Mouse (Mus musculus) limb, embryonic 12.5 days (tissue): Measurements from ENCODE around the gene Mtmr6. TPM values are rescaled to one million over a fixed set of nuclear protein-coding genes. Genes with fewer than 3 reads are reported as not detected.
"Not testable (repeated sequence)": the region's sequence is repeated elsewhere in the genome, so short reads cannot be mapped to it uniquely, and the experiment has no call there.

ENCODE experiments used
- ATAC-seq: fragments of 200-750 bp; cut with Nextera tagmentation; 2 replicates; pipeline ENCODE4 v1.8.0; 2017; ENCODE audit warnings: low read depth, moderate TSS enrichment; ENCODE audit not compliant: insufficient number of reproducible peaks, insufficient read depth, low FRiP score, low TSS enrichment
- H3K27ac ChIP-seq: fragments of 300-500 bp; sonication (generic); 2 replicates; pipeline ENCODE4 v1.5.1; 2016; ENCODE audit warnings: mild to moderate bottlenecking, moderate library complexity
- H3K27me3 ChIP-seq: fragments of 300-500 bp; sonication (generic); 2 replicates; pipeline ENCODE4 v1.6.1; 2016; ENCODE audit warnings: mild to moderate bottlenecking, moderate library complexity
- H3K36me3 ChIP-seq: fragments of 300-500 bp; sonication (generic); 2 replicates; pipeline ENCODE4 v1.6.1; 2016; ENCODE audit warnings: mild to moderate bottlenecking, moderate library complexity
- H3K4me1 ChIP-seq: fragments of 300-500 bp; sonication (generic); replicated peaks from 2 replicates; pipeline ENCODE4 v1.6.1; 2016
- H3K4me2 ChIP-seq: fragments of 300-500 bp; sonication (generic); 2 replicates; pipeline ENCODE4 v1.6.1; 2016; ENCODE audit warnings: mild to moderate bottlenecking, moderate library complexity
- H3K4me3 ChIP-seq: fragments of 300-500 bp; sonication (generic); replicated peaks from 2 replicates; pipeline ENCODE4 v1.5.1; 2016; ENCODE audit warnings: mild to moderate bottlenecking
- H3K9ac ChIP-seq: fragments of 300-500 bp; sonication (generic); replicated peaks from 2 replicates; pipeline ENCODE4 v1.6.1; 2016; ENCODE audit warnings: mild to moderate bottlenecking, moderate library complexity
- H3K9me3 ChIP-seq: fragments of 300-500 bp; sonication (generic); 2 replicates; pipeline ENCODE4 v1.6.1; 2016; ENCODE audit warnings: mild to moderate bottlenecking, moderate library complexity
- WGBS: fragments of 180-500 bp; shearing (Covaris S2); methylation state at CpG from one replicate; pipeline ENCODE4 v1.1.7; 2016; 5-methylcytosine and 5-hydroxymethylcytosine counted together
- polyA plus RNA-seq: library from polyadenylated mRNA; unstranded; fragments of >200 nt; fragmentation: Nextera tagmentation; extraction: Ambion mirVana; gene quantifications from 2 replicates; pipeline ENCODE4 v1.2.1, GENCODE M21; 2016

Mtmr6 gene
- polyA plus RNA-seq, 1 experiment from 2014 or later = 30.7 TPM

DNA sequence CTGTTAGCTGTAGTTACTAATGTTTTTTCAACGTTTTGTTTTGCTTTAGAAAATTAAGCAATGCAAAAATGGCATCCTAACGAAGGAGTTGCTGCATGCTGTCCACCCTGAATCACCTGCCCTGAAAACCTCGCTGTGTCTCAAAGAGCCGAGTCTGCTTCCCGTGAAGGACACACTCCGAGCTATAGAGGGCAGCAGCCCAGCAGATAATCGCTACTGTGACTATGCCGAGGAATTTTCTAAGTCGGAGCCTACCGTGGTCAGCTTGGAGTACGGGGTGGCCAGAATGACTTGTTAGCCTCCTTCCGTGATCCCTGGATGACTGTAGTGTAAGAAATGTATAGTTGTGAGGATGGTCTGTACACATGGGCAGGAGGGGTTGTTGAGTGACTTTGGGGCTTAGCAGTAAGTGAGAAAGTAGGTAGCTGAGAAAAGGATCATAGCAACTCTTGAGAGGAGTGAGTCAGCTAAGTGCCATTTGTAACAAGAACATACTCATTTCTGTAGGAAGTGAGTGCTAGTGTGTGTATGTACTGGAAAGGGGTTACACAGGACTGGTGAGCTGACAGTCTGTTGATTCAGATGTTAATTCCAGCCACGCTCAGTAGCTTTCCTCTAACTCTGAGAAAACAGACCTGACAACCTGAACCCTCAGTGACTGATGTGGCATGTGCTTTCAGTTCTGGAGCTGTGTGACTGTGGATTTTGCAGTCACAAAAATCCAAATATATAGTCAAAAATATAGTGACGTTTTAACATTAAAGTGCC, 35.4 kb downstream of the Mtmr6 start:
- Histone ChIP-seq H3K36me3 (peaks cover 38% of the 10 kb centered on the region; the same call in 1 of the 2 replicates), H3K4me3 (no peak overlapping the region), H3K9ac (no peak overlapping the region), H3K4me2 (no peak overlapping the region), H3K27ac (no peak overlapping the region), H3K9me3 (no peaks in the 10 kb centered on the region), H3K27me3 (no peaks in the 10 kb centered on the region), H3K4me1 (no peaks in the 10 kb centered on the region)
- no peak for ATAC-seq
- WGBS = 77% methylated on average over 14 of the region's 14 CpGs

DNA sequence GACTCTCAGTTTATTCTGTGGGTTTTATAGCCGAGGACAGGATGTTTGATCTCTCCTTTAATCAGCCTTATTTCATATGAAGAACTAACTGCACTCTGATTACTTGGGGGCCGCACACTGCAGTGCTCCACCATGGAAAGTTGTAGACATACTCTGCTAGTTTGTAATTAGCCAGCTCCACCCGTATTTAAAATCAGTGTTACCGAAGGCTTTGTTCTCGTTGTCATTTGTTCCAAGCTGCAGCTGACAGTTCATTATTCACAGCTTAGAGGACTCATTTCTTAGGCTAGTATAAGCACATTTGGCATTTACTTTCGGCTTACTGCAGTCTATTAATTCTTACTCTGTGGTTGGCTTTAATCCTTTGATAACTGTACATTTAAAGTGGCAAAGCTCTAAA, 36.0 kb downstream of the Mtmr6 start:
- Histone ChIP-seq H3K4me3 (no peak overlapping the region), H3K4me2 (no peak overlapping the region), H3K4me1 (no peaks in the 10 kb centered on the region), H3K36me3 (peaks cover 38% of the 10 kb centered on the region; the same call in 1 of the 2 replicates), H3K9ac (no peak overlapping the region), H3K27me3 (no peaks in the 10 kb centered on the region), H3K27ac (no peak overlapping the region), H3K9me3 (no peaks in the 10 kb centered on the region)
- ATAC-seq = no peak
- 73% methylated on average over 6 of the region's 6 CpGs for WGBS

DNA sequence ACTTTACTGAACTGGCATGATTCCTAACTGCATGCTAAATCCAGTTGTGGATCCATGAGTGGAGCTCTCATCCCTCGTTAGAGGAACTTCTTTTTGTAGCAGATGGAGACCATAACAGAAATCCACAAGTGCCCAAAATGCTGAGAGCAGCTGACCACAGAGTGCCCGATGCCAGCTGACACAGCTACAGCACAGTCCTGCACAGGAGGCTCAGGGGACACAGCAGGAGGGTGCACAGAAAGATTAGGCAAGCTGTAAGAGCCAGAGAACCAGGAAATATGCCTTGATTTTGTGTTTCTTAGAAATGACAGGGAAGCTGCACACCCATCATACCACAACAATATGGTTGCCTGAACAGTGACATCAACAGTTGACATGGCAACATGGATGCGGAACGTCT, 37.4 kb downstream of the Mtmr6 start:
- no peak for ATAC-seq
- WGBS = 93% methylated on average over 4 of the region's 4 CpGs
- Histone ChIP-seq H3K36me3 (peaks cover 37% of the 10 kb centered on the region; the same call in 1 of the 2 replicates), H3K4me3 (no peak overlapping the region), H3K4me2 (no peak overlapping the region), H3K9me3 (no peaks in the 10 kb centered on the region), H3K27me3 (no peaks in the 10 kb centered on the region), H3K27ac (no peak overlapping the region), H3K4me1 (no peaks in the 10 kb centered on the region), H3K9ac (no peak overlapping the region)

DNA sequence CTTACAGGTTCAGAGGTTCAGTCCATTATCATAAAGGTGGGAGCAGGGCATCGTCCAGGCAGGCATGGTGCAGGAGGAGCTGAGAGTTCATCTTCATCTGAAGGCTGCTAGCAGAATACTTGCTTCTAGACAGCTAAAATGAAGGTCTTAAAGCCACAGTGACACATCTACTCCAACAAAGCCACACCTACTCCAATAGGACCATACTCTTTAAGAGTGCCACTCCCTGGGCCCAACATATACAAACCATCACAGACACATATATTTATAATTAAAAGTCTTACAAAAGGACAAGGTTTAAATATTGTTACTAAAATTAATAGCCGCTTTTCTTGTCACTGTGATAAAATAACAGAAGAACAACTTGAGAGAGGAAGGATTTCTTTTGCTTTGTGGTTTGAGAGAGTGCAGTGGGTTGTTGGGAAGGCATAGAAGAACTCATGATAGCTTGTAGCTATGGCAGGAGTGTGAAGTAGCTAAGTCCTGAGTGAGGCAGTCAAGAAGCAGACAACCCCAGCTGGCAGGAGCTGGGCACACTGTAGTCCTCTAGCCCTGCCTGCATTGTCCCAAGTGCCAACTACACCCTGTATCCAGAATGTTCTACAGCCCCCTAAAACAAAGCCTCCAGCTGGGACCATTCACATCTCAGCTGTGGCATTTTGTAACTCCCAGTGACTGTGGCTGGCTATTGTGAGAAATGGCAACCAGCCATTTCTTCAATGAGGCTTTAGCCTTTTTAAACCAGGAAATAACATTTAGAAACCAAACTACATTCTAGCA, 39.6 kb downstream of the Mtmr6 start:
- H3K36me3 ChIP-seq = peaks cover 28% of the 10 kb centered on the region; the same call in 1 of the 2 replicates
- no peak overlapping the region for H3K9ac ChIP-seq
- no peaks in the 10 kb centered on the region for H3K4me1 ChIP-seq
- no peak overlapping the region for H3K4me2 ChIP-seq
- no peak overlapping the region for H3K4me3 ChIP-seq
- H3K27ac ChIP-seq = no peak overlapping the region
- 92% methylated on average over 2 of the region's 2 CpGs for WGBS
- no peaks in the 10 kb centered on the region for H3K9me3 ChIP-seq
- no peaks in the 10 kb centered on the region for H3K27me3 ChIP-seq
- no peak for ATAC-seq

DNA sequence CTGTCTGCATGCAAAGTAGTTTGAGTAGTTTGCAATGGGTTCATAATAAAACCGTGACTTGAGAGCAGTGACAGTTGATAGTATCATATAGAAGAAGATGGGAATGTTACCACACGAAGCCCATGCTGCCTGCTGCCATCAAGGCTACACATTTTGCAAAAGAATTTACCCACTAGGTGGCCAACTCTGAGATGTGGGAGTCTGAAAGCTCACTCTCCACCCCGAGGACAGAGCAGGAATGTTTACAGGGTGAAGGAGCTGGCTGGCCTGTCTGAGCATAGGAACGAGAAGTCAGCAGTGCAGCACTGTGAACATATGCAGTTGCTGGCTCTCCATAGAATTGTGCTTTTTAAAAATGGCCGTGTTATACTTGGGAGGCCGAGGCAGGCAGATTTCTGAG, 43.1 kb downstream of the Mtmr6 start:
- H3K27me3 ChIP-seq = no peaks in the 10 kb centered on the region
- WGBS = 67% methylated on average over 6 of the region's 6 CpGs
- no peak overlapping the region for H3K27ac ChIP-seq
- H3K9ac ChIP-seq = no peak overlapping the region
- H3K4me1 ChIP-seq = no peaks in the 10 kb centered on the region
- no peak overlapping the region for H3K4me2 ChIP-seq
- no peak overlapping the region for H3K4me3 ChIP-seq
- ATAC-seq = no peak
- no peaks in the 10 kb centered on the region for H3K9me3 ChIP-seq
- H3K36me3 ChIP-seq = peaks cover 6% of the 10 kb centered on the region; the same call in 1 of the 2 replicates

DNA sequence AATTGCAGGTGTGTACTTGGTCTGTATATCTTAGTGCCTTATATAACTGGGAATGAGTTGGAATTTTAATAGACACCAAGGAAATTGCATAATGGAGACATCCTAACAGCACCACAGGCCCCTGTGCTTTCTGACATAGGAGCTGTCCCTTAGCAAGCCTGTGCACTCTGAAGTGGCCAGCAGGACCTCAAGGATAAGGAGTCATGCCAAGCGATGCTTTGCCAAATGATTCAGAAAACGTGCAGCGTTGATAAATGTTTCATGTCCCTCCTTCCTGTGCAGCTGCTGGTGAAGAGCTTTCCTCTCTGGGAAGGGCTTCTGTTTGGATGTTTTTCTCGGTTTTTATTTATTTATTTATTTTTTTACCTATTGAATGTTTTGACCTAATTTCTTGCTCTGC, 45.7 kb downstream of the Mtmr6 start:
- Histone ChIP-seq H3K4me3 (no peak overlapping the region), H3K27me3 (no peaks in the 10 kb centered on the region), H3K4me2 (no peak overlapping the region), H3K4me1 (no peaks in the 10 kb centered on the region), H3K36me3 (no peaks in the 10 kb centered on the region), H3K9ac (no peak overlapping the region), H3K9me3 (no peaks in the 10 kb centered on the region), H3K27ac (no peak overlapping the region)
- no peak for ATAC-seq
- WGBS = 69% methylated on average over 4 of the region's 4 CpGs

DNA sequence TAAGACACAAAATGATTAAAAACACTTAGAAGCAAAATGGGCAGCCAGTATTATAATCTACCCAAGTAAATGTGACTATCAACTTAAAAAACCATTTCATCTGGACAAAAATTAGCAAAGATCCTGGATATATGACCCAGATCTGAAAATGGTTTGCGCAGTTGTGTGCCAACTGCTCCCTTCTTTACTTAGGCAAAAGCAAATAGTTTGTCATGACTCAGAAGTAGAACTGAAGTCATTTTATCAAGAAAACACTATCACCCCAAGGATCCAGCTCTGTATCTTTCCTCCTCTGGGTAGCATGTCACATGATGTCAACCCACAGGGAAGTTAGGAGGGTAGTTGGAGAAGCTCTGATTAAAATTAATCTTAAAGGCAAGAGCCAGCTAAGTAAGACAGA, 54.2 kb downstream of the Mtmr6 start:
- Histone ChIP-seq H3K4me3 (no peak overlapping the region), H3K4me1 (no peaks in the 10 kb centered on the region), H3K9ac (no peak overlapping the region), H3K36me3 (no peaks in the 10 kb centered on the region), H3K27me3 (no peaks in the 10 kb centered on the region), H3K4me2 (no peak overlapping the region), H3K9me3 (no peaks in the 10 kb centered on the region), H3K27ac (no peak overlapping the region)
- 96% methylated on average over 1 of the region's 1 CpGs for WGBS
- ATAC-seq = no peak

DNA sequence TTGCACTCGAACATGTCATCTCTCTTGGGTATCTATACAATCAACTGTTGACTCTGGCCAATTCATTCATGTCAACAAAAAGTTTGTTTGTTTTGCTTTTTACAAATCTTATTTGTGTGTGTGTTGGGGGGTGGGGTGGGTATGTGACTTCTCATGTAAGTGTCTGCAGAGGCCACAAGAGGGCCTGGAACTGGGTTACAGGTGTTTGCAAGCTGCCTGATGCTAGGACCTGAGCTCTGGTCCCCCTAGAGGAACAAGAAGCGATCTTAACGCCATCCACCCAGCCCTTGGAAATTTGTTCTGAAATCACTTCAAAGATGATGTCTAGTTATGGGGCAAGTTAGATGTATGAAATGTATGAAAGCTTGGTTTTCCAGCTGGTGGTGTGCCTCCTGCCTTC, 55.8 kb downstream of the Mtmr6 start:
- H3K27me3 ChIP-seq = no peaks in the 10 kb centered on the region
- H3K9me3 ChIP-seq = no peaks in the 10 kb centered on the region
- WGBS = 71% methylated on average over 3 of the region's 3 CpGs
- no peak for ATAC-seq
- H3K36me3 ChIP-seq = no peaks in the 10 kb centered on the region
- no peak overlapping the region for H3K4me2 ChIP-seq
- H3K27ac ChIP-seq = no peak overlapping the region
- H3K4me3 ChIP-seq = no peak overlapping the region
- no peak overlapping the region for H3K9ac ChIP-seq
- H3K4me1 ChIP-seq = no peaks in the 10 kb centered on the region

DNA sequence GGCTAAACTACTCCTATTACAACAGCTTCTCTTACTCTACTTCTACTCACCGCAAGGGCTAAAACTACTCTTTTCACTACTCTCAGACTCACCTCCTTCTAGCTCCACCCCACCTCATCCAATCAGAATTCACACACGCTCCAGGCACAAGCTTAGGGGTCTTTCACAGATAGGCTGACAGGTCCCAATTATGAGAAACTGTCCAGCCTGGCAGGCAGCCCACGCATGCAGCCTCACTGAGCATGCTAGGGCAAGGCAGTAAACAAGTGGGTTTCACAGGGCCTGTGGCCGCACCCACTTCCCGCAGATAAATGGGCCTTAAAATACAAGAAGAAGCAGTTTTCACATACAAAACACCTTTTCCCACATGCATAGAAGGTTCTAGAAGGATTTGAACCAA, 75.0 kb downstream of the Mtmr6 start:
- WGBS = 75% methylated on average over 5 of the region's 5 CpGs
- ATAC-seq, H3K36me3 ChIP-seq, H3K27ac ChIP-seq, H3K9ac ChIP-seq, H3K4me1 ChIP-seq, H3K27me3 ChIP-seq, H3K9me3 ChIP-seq, H3K4me2 ChIP-seq, H3K4me3 ChIP-seq: not testable (repeated sequence)

DNA sequence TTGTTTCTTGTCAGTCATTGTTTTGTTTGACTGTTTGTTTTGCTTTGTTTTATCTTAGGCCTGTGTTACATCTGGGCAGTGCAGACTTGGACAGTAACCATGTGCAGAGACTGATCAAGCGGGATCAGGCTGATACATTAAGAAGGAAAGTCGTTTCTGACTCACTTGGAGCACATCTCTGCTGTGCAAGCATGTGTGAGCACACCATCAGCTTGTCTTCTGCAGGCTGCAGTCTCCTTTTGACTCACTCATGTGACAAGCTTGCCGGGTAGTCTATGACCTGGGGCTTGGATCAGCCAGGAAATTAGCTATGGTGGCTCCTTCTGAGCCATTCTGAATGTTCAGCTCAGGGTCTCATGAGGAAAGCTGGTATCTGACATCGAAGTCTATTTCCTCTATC, 75.5 kb downstream of the Mtmr6 start:
- no peaks in the 10 kb centered on the region for H3K36me3 ChIP-seq

DNA sequence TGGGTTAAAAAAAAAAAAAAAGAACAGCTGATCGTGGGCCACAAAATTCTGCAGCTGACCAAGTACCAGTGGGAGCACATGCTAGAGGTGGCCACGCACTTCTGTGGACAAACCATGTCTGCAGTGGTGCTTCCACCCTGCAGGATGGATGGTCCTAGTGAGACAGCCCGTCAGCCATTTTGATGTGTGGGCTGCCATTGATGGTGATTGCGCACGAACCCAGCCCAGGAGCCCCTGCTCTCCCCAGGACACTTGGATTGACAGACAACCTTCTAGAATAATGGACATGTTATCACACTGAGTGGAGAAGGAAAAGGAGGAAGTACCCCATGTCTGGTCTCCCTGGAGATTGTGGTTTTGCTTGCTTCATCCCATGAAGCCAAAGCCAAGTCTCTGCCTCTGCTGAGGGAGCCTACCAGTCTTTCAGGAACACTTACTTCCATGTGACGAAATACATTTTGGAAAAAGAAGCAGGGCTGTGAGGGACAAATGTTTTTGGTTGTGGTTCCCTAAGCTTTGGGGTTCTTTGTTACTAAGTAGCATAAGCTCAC, 80.4 kb downstream of the Mtmr6 start:
- Histone ChIP-seq H3K36me3 (no peaks in the 10 kb centered on the region), H3K9me3 (no peaks in the 10 kb centered on the region), H3K4me3 (no peak overlapping the region), H3K27ac (no peak overlapping the region), H3K9ac (no peak overlapping the region), H3K4me2 (no peak overlapping the region), H3K4me1 (no peaks in the 10 kb centered on the region; the same call in 1 of the 2 replicates), H3K27me3 (no peaks in the 10 kb centered on the region)
- WGBS = 90% methylated on average over 6 of the region's 6 CpGs
- no peak for ATAC-seq

More for the DNA sequence above, 75.5 kb downstream of the Mtmr6 start:
- Histone ChIP-seq H3K4me1 (no peaks in the 10 kb centered on the region), H3K27me3 (no peaks in the 10 kb centered on the region), H3K27ac (no peak overlapping the region), H3K9ac (no peak overlapping the region), H3K4me3 (no peak overlapping the region), H3K4me2 (no peak overlapping the region), H3K9me3 (no peaks in the 10 kb centered on the region)
- WGBS = 84% methylated on average over 4 of the region's 4 CpGs
- no peak for ATAC-seq
